Mouse (Mus musculus): ENCODE data around the gene Adcy1. TPM values are rescaled to one million over a fixed set of nuclear protein-coding genes. Genes with fewer than 3 reads are reported as not detected.

Gene Adcy1
- polyA plus RNA-seq, 1 experiment from 2014 or later, result 0.65 TPM

- no peak overlapping the region for H3K4me2 ChIP-seq (ENCODE audit: low read depth, low read length)
- no peak overlapping the region for H3K27ac ChIP-seq (ENCODE audit: low read length)
- H3K4me1 ChIP-seq (replicated peaks; ENCODE audit: control insufficient read depth, insufficient read depth, low read length), result peaks cover 10% of the 10 kb centered on the region
- no peak overlapping the region for H3K4me3 ChIP-seq (ENCODE audit: low read length)
- no peaks in the 10 kb centered on the region for H3K27me3 ChIP-seq (ENCODE audit: control insufficient read depth, insufficient read depth, low read depth, low read length)
- WGBS, result 92% methylated on average over 3 of the region's 3 CpGs
- no peak for ATAC-seq (ENCODE audit: low read depth)
- no peaks in the 10 kb centered on the region for H3K9me3 ChIP-seq (ENCODE audit: control insufficient read depth, low read length)
- H3K36me3 ChIP-seq (ENCODE audit: control insufficient read depth, insufficient read depth, low read length), result no peaks in the 10 kb centered on the region
- no peak overlapping the region for H3K9ac ChIP-seq (ENCODE audit: low read length)
Measured at GRCm38 (mm10) chr11:7140449-7140848, 77.2 kb downstream of the Adcy1 start.

GRCm38 (mm10) chr11:7142725-7143124 is 79.4 kb downstream of the Adcy1 start:
- peak; percentile 78 for ATAC-seq (ENCODE audit: low read depth)
- no peaks in the 10 kb centered on the region for H3K9me3 ChIP-seq (ENCODE audit: control insufficient read depth, low read length)
- H3K27ac ChIP-seq (ENCODE audit: low read length), result no peak overlapping the region
- H3K9ac ChIP-seq (ENCODE audit: low read length), result no peak overlapping the region
- WGBS, result 19% methylated on average over 3 of the region's 3 CpGs
- H3K4me1 ChIP-seq (replicated peaks; ENCODE audit: control insufficient read depth, insufficient read depth, low read length), result peaks cover 5% of the 10 kb centered on the region
- H3K27me3 ChIP-seq (ENCODE audit: control insufficient read depth, insufficient read depth, low read depth, low read length), result no peaks in the 10 kb centered on the region
- no peak overlapping the region for H3K4me2 ChIP-seq (ENCODE audit: low read depth, low read length)
- H3K4me3 ChIP-seq (ENCODE audit: low read length), result no peak overlapping the region
- H3K36me3 ChIP-seq (ENCODE audit: control insufficient read depth, insufficient read depth, low read length), result no peaks in the 10 kb centered on the region

- H3K27ac ChIP-seq (ENCODE audit: low read length), result no peak overlapping the region
- peaks cover 5% of the 10 kb centered on the region for H3K4me1 ChIP-seq (replicated peaks; ENCODE audit: control insufficient read depth, insufficient read depth, low read length)
- H3K9ac ChIP-seq (ENCODE audit: low read length), result no peak overlapping the region
- ATAC-seq (ENCODE audit: low read depth), result no peak
- WGBS, result 82% methylated on average over 11 of the region's 11 CpGs
- H3K36me3 ChIP-seq (ENCODE audit: control insufficient read depth, insufficient read depth, low read length), result no peaks in the 10 kb centered on the region
- no peaks in the 10 kb centered on the region for H3K9me3 ChIP-seq (ENCODE audit: control insufficient read depth, low read length)
- no peaks in the 10 kb centered on the region for H3K27me3 ChIP-seq (ENCODE audit: control insufficient read depth, insufficient read depth, low read depth, low read length)
- no peak overlapping the region for H3K4me3 ChIP-seq (ENCODE audit: low read length)
- H3K4me2 ChIP-seq (ENCODE audit: low read depth, low read length), result no peak overlapping the region
Measured at GRCm38 (mm10) chr11:7144369-7144768, 81.1 kb downstream of the Adcy1 start.

GRCm38 (mm10) chr11:7145221-7145620 is 81.9 kb downstream of the Adcy1 start:
- Histone ChIP-seq H3K36me3 (ENCODE audit: control insufficient read depth, insufficient read depth, low read length) (no peaks in the 10 kb centered on the region), H3K4me3 (ENCODE audit: low read length) (no peak overlapping the region), H3K9ac (ENCODE audit: low read length) (no peak overlapping the region), H3K27ac (ENCODE audit: low read length) (no peak overlapping the region), H3K9me3 (ENCODE audit: control insufficient read depth, low read length) (no peaks in the 10 kb centered on the region), H3K4me2 (ENCODE audit: low read depth, low read length) (no peak overlapping the region), H3K4me1 (replicated peaks; ENCODE audit: control insufficient read depth, insufficient read depth, low read length) (peaks cover 5% of the 10 kb centered on the region), H3K27me3 (ENCODE audit: control insufficient read depth, insufficient read depth, low read depth, low read length) (no peaks in the 10 kb centered on the region)
- WGBS, result 24% methylated on average over 4 of the region's 4 CpGs
- ATAC-seq (ENCODE audit: low read depth), result no peak

- Histone ChIP-seq H3K27ac (ENCODE audit: low read length) (no peak overlapping the region), H3K36me3 (ENCODE audit: control insufficient read depth, insufficient read depth, low read length) (no peaks in the 10 kb centered on the region), H3K9ac (ENCODE audit: low read length) (no peak overlapping the region), H3K9me3 (ENCODE audit: control insufficient read depth, low read length) (no peaks in the 10 kb centered on the region), H3K4me3 (ENCODE audit: low read length) (no peak overlapping the region), H3K4me1 (replicated peaks; ENCODE audit: control insufficient read depth, insufficient read depth, low read length) (peaks cover 4% of the 10 kb centered on the region), H3K27me3 (ENCODE audit: control insufficient read depth, insufficient read depth, low read depth, low read length) (no peaks in the 10 kb centered on the region), H3K4me2 (ENCODE audit: low read depth, low read length) (no peak overlapping the region)
- no peak for ATAC-seq (ENCODE audit: low read depth)
- 81% methylated on average over 8 of the region's 8 CpGs for WGBS
Measured at GRCm38 (mm10) chr11:7147536-7147935, 84.2 kb downstream of the Adcy1 start.

GRCm38 (mm10) chr11:7147945-7148344 is 84.7 kb downstream of the Adcy1 start:
- WGBS, result 88% methylated on average over 7 of the region's 7 CpGs
- no peak overlapping the region for H3K4me3 ChIP-seq (ENCODE audit: low read length)
- H3K4me1 ChIP-seq (replicated peaks; ENCODE audit: control insufficient read depth, insufficient read depth, low read length), result no peaks in the 10 kb centered on the region
- H3K9me3 ChIP-seq (ENCODE audit: control insufficient read depth, low read length), result no peaks in the 10 kb centered on the region
- no peak overlapping the region for H3K9ac ChIP-seq (ENCODE audit: low read length)
- H3K4me2 ChIP-seq (ENCODE audit: low read depth, low read length), result no peak overlapping the region
- no peak for ATAC-seq (ENCODE audit: low read depth)
- no peak overlapping the region for H3K27ac ChIP-seq (ENCODE audit: low read length)
- H3K36me3 ChIP-seq (ENCODE audit: control insufficient read depth, insufficient read depth, low read length), result no peaks in the 10 kb centered on the region
- no peaks in the 10 kb centered on the region for H3K27me3 ChIP-seq (ENCODE audit: control insufficient read depth, insufficient read depth, low read depth, low read length)

GRCm38 (mm10) chr11:7149471-7149870 is 86.2 kb downstream of the Adcy1 start:
- 50% methylated on average over 7 of the region's 7 CpGs for WGBS
- Histone ChIP-seq H3K9me3 (ENCODE audit: control insufficient read depth, low read length) (no peaks in the 10 kb centered on the region), H3K27ac (ENCODE audit: low read length) (no peak overlapping the region), H3K27me3 (ENCODE audit: control insufficient read depth, insufficient read depth, low read depth, low read length) (no peaks in the 10 kb centered on the region), H3K9ac (ENCODE audit: low read length) (no peak overlapping the region), H3K36me3 (ENCODE audit: control insufficient read depth, insufficient read depth, low read length) (no peaks in the 10 kb centered on the region), H3K4me2 (ENCODE audit: low read depth, low read length) (no peak overlapping the region), H3K4me1 (replicated peaks; ENCODE audit: control insufficient read depth, insufficient read depth, low read length) (no peaks in the 10 kb centered on the region), H3K4me3 (ENCODE audit: low read length) (no peak overlapping the region)
- no peak for ATAC-seq (ENCODE audit: low read depth)

GRCm38 (mm10) chr11:7150511-7150910 is 87.2 kb downstream of the Adcy1 start:
- Histone ChIP-seq H3K27me3 (ENCODE audit: control insufficient read depth, insufficient read depth, low read depth, low read length) (no peaks in the 10 kb centered on the region), H3K9ac (ENCODE audit: low read length) (no peak overlapping the region), H3K27ac (ENCODE audit: low read length) (no peak overlapping the region), H3K36me3 (ENCODE audit: control insufficient read depth, insufficient read depth, low read length) (no peaks in the 10 kb centered on the region), H3K9me3 (ENCODE audit: control insufficient read depth, low read length) (no peaks in the 10 kb centered on the region), H3K4me3 (ENCODE audit: low read length) (no peak overlapping the region), H3K4me1 (replicated peaks; ENCODE audit: control insufficient read depth, insufficient read depth, low read length) (no peaks in the 10 kb centered on the region), H3K4me2 (ENCODE audit: low read depth, low read length) (no peak overlapping the region)
- 85% methylated on average over 8 of the region's 8 CpGs for WGBS
- no peak for ATAC-seq (ENCODE audit: low read depth)

GRCm38 (mm10) chr11:7152371-7152770 is 89.1 kb downstream of the Adcy1 start:
- Histone ChIP-seq H3K36me3 (ENCODE audit: control insufficient read depth, insufficient read depth, low read length) (no peaks in the 10 kb centered on the region), H3K4me2 (ENCODE audit: low read depth, low read length) (no peak overlapping the region), H3K9me3 (ENCODE audit: control insufficient read depth, low read length) (no peaks in the 10 kb centered on the region), H3K4me1 (replicated peaks; ENCODE audit: control insufficient read depth, insufficient read depth, low read length) (no peaks in the 10 kb centered on the region), H3K27me3 (ENCODE audit: control insufficient read depth, insufficient read depth, low read depth, low read length) (no peaks in the 10 kb centered on the region), H3K9ac (ENCODE audit: low read length) (no peak overlapping the region), H3K4me3 (ENCODE audit: low read length) (no peak overlapping the region), H3K27ac (ENCODE audit: low read length) (no peak overlapping the region)
- no peak for ATAC-seq (ENCODE audit: low read depth)
- 89% methylated on average over 12 of the region's 12 CpGs for WGBS

GRCm38 (mm10) chr11:7153081-7153480 is 89.8 kb downstream of the Adcy1 start:
- Histone ChIP-seq H3K27me3 (ENCODE audit: control insufficient read depth, insufficient read depth, low read depth, low read length) (no peaks in the 10 kb centered on the region), H3K9me3 (ENCODE audit: control insufficient read depth, low read length) (no peaks in the 10 kb centered on the region), H3K4me2 (ENCODE audit: low read depth, low read length) (no peak overlapping the region), H3K36me3 (ENCODE audit: control insufficient read depth, insufficient read depth, low read length) (no peaks in the 10 kb centered on the region), H3K4me1 (replicated peaks; ENCODE audit: control insufficient read depth, insufficient read depth, low read length) (no peaks in the 10 kb centered on the region), H3K4me3 (ENCODE audit: low read length) (no peak overlapping the region), H3K27ac (ENCODE audit: low read length) (no peak overlapping the region), H3K9ac (ENCODE audit: low read length) (no peak overlapping the region)
- 66% methylated on average over 8 of the region's 8 CpGs for WGBS
- no peak for ATAC-seq (ENCODE audit: low read depth)

Measured in lung, embryonic 16.5 days (tissue).